In genomic region chr5:125134795-125135468, GRCm38 (mm10) we compare ENCODE assay signal across 8 mouse cellular contexts. TPM values are rescaled to one million over a fixed set of nuclear protein-coding genes. Genes with fewer than 3 reads are reported as not detected.
A peak's percentile ranks its signal among the peaks of the same experiment; 100 is the strongest.
DNase-seq lines count a peak whose midpoint lies in the region; ATAC-seq and TF ChIP-seq lines count a peak whose summit lies in the region.

No protein-coding gene starts in this region.

- H3K4me3 ChIP-seq in embryonic fibroblast, embryonic 13.5 days (ENCODE audit: insufficient read depth, low read length): no peak overlapping the region
- H3K4me3 ChIP-seq in liver, postnatal 0 days (ENCODE audit: low read depth, low read length): no peak overlapping the region

- peak overlapping the region; percentile 75 for H3K27ac ChIP-seq in embryonic fibroblast, embryonic 13.5 days (ENCODE audit: insufficient read depth, low read length)
- peak overlapping the region; percentile 0; the same call in 1 of the 2 replicates for H3K27ac ChIP-seq in liver, postnatal 0 days (ENCODE audit: low read depth)

- H3K9ac ChIP-seq in liver, postnatal 0 days (replicated peaks): no peak overlapping the region

- H3K27me3 ChIP-seq in liver, postnatal 0 days (ENCODE audit: insufficient read depth, low read length): no peaks in the 10 kb centered on the region

- no peak for TF ChIP-seq EP300 in liver, postnatal 0 days (IDR thresholded peaks at IDR 0.05; ENCODE audit: low read depth)

- TF ChIP-seq POLR2A in embryonic fibroblast, embryonic 13.5 days (IDR thresholded peaks at IDR 0.05; ENCODE audit: low read depth, low read length): no peak

- TF ChIP-seq CTCF in embryonic fibroblast, embryonic 13.5 days (IDR thresholded peaks at IDR 0.05; ENCODE audit: borderline replicate concordance, insufficient read depth, low read length): no peak
- no peak for TF ChIP-seq CTCF in liver, postnatal 0 days (IDR thresholded peaks at IDR 0.05; ENCODE audit: low read depth)

- H3K36me3 ChIP-seq in liver, postnatal 0 days (replicated peaks; ENCODE audit: insufficient read depth, low read length): no peaks in the 10 kb centered on the region

- H3K4me1 ChIP-seq in embryonic fibroblast, embryonic 13.5 days (ENCODE audit: control insufficient read depth, insufficient read depth, low read length): peaks cover 24% of the 10 kb centered on the region
- H3K4me1 ChIP-seq in liver, postnatal 0 days (ENCODE audit: insufficient read depth): peaks cover 24% of the 10 kb centered on the region

- WGBS in liver, postnatal 0 days (ENCODE audit: insufficient replicate concordance): 62% methylated on average over 11 of the region's 11 CpGs

- no peak overlapping the region for H3K4me2 ChIP-seq in liver, postnatal 0 days (ENCODE audit: low read depth, low read length)

- intact Hi-C loops in heart, postnatal 10 days (cut with DNase I): no loop called here

- peak; percentile 57 for DNase-seq in cerebellum, adult 9-10 months
- peak; percentile 82 for DNase-seq in heart, postnatal 10 days
- DNase-seq in kidney, postnatal 36 days: peak; percentile 78 to 81
- DNase-seq in liver, postnatal 0 days: peak; percentile 56
- DNase-seq in right cerebral cortex, adult 18-20 months: peak; percentile 82
- DNase-seq in natural killer cell, adult 2 months (ENCODE audit: low spot score in 2 of 2): no peak

- ATAC-seq in cerebellum, adult (ENCODE audit: insufficient number of reproducible peaks, low FRiP score, low TSS enrichment): no peak
- peak; percentile 88 for ATAC-seq in liver, postnatal 0 days

- H3K9me3 ChIP-seq in liver, postnatal 0 days (ENCODE audit: low read length): no peaks in the 10 kb centered on the region

RNA-seq across cellular contexts. Expression of gene Ncor2, which starts 44.1 kb away (rescaled TPM):
- polyA plus RNA-seq in embryonic fibroblast, embryonic 13.5 days (2011; ENCODE audit: insufficient read length, low read depth, missing spikeins): 110 and 130 TPM in 2 replicates
- total RNA-seq in heart, postnatal 10 days (2021): 100 to 1,000 TPM; 112 to 125 TPM
- polyA plus RNA-seq in liver, postnatal 0 days (2015; fragmentation: Nextera tagmentation; extraction: Ambion mirVana): 3.1 and 3.4 TPM in 2 replicates

Comparison
In these comparisons a context has a peak if more than half of its experiments do, and no peak if none do; other contexts are left out.
1. DNase-seq: peak in cerebellum, adult 9-10 months (single experiment), heart, postnatal 10 days (2 of 2), kidney, postnatal 36 days (2 of 2), liver, postnatal 0 days (single experiment) and right cerebral cortex, adult 18-20 months (single experiment); none in natural killer cell, adult 2 months (0 of 2).
2. RNA of gene Ncor2, which starts 44.1 kb away (polyA plus RNA-seq): 110 to 130 TPM in embryonic fibroblast, embryonic 13.5 days; 3.1 to 3.4 TPM in liver, postnatal 0 days; every median in the first group is over 10 times any median in the second.